Comparison of ENCODE assay signal across 22 mouse cellular contexts in genomic region chrX:52926726-52927125, GRCm38 (mm10). TPM values are rescaled to one million over a fixed set of nuclear protein-coding genes. Genes with fewer than 3 reads are reported as not detected.
DNase-seq lines count a peak whose midpoint lies in the region; ATAC-seq lines count a peak whose summit lies in the region.
"Had no signal": no experiment of that assay in that cellular context is flagged by ENCODE, and none has a peak within 500 bp of the region (broad histone marks: within the 10 kb centered on the region; RNA-seq: fewer than 3 reads in every experiment).

No protein-coding gene starts in this region.

- no peaks in the 10 kb centered on the region for H3K36me3 ChIP-seq in splenic B cell, adult 2 months (ENCODE audit: control insufficient read depth, insufficient read depth, low read length, poor library complexity, severe bottlenecking)
- H3K36me3 ChIP-seq: embryonic facial prominence, embryonic 13.5 days had no signal

- intact Hi-C loops in left cerebral cortex, postnatal 36 days (cut with DNase I), result no loop called here

- ATAC-seq in frontal cortex, adult (ENCODE audit: low TSS enrichment), result no peak
- ATAC-seq: forebrain, embryonic 13.5 days; hindbrain, postnatal 0 days; intestine, embryonic 16.5 days had no signal

- no peaks in the 10 kb centered on the region for H3K27me3 ChIP-seq in splenic B cell, adult 2 months (ENCODE audit: control insufficient read depth, insufficient read depth, low read length, poor library complexity, severe bottlenecking)
- H3K27me3 ChIP-seq: embryonic facial prominence, embryonic 13.5 days; forebrain, embryonic 13.5 days had no signal

- peak; percentile 25 to 44 for DNase-seq in spleen, adult 18-20 months
- DNase-seq in spleen, adult 12 weeks (ENCODE audit: low spot score), result no peak
- peak; percentile 43 for DNase-seq in kidney, adult 9 months
- DNase-seq in kidney, postnatal 25 days, result peak; percentile 21 to 47
- peak; percentile 75 for DNase-seq in splenic B cell, adult 2 months (ENCODE audit: low read depth, low spot score)
- no peak for DNase-seq in ovary, adult 18-20 months (ENCODE audit: low spot score)
- no peak for DNase-seq in left cerebral cortex, postnatal 36 days (ENCODE audit: low spot score in 2 of 2)
- DNase-seq: adrenal gland, postnatal 14 days; cerebellum, adult 8-10 months; cerebellum, postnatal 36 days; embryo, embryonic 11 days; heart, adult 11 months; layer of hippocampus, adult 9-11 months; lung, postnatal 4 days; right cerebral cortex, postnatal 14 days; thymus, adult 2 months; thymus, postnatal 4 days had no signal

RNA-seq across cellular contexts. Expression of gene Phf6, which starts 14.7 kb away (rescaled TPM):
- total RNA-seq in left cerebral cortex, postnatal 36 days (2021), result 10 to 100 TPM; 16.9 to 19.5 TPM

Comparison
In these comparisons a context has a peak if more than half of its experiments do, and no peak if none do; other contexts are left out.
1. DNase-seq: peak in spleen, adult 18-20 months (2 of 2), kidney, adult 9 months (single experiment), kidney, postnatal 25 days (2 of 2) and splenic B cell, adult 2 months (single experiment); none in spleen, adult 12 weeks (single experiment), ovary, adult 18-20 months (single experiment) and left cerebral cortex, postnatal 36 days (0 of 2).